Mouse (Mus musculus) heart, embryonic 10.5 days (tissue): ENCODE results near the gene Hoxb5. TPM values are rescaled to one million over a fixed set of nuclear protein-coding genes. Genes with fewer than 3 reads are reported as not detected.

Source experiments
- DNase-seq: peaks from one replicate; pipeline ENCODE4 v3.0.0-alpha.2; 2017; ENCODE audit warnings: low spot score
- H3K27ac ChIP-seq: fragments of 300-500 bp; sonication (generic); 2 replicates; pipeline ENCODE4 v1.5.1; 2016; ENCODE audit warnings: mild to moderate bottlenecking
- H3K27me3 ChIP-seq: fragments of 300-500 bp; sonication (generic); 2 replicates; pipeline ENCODE4 v1.6.1; 2016; ENCODE audit warnings: mild to moderate bottlenecking; ENCODE audit not compliant: poor library complexity, insufficient read depth, severe bottlenecking
- H3K36me3 ChIP-seq: fragments of 300-500 bp; sonication (generic); 2 replicates; pipeline ENCODE4 v1.6.1; 2016; ENCODE audit warnings: mild to moderate bottlenecking, moderate library complexity
- H3K4me1 ChIP-seq: fragments of 300-500 bp; sonication (generic); 2 replicates; pipeline ENCODE4 v1.6.1; 2016; ENCODE audit warnings: mild to moderate bottlenecking
- H3K4me3 ChIP-seq: fragments of 300-500 bp; sonication (generic); 2 replicates; pipeline ENCODE4 v1.5.1; 2016; ENCODE audit warnings: mild to moderate bottlenecking, moderate library complexity
- H3K9me3 ChIP-seq: fragments of 300-500 bp; sonication (generic); 2 replicates; pipeline ENCODE4 v1.6.1; 2016; ENCODE audit warnings: mild to moderate bottlenecking, moderate library complexity
- WGBS: fragments of 180-500 bp; shearing (Covaris S2); methylation state at CpG from one replicate; pipeline ENCODE4 v1.1.7; 2016; 5-methylcytosine and 5-hydroxymethylcytosine counted together
- microRNA counts: library from miRNA; unstranded; fragments of <30 nt; microRNA quantifications from one replicate; lab custom pipeline; 2017
- microRNA-seq: library from miRNA; unstranded; fragments of <30 nt; microRNA quantifications from one replicate; pipeline ENCODE4, GENCODE M21; 2017
- polyA plus RNA-seq: library from polyadenylated mRNA; unstranded; fragments of >200 nt; fragmentation: Nextera tagmentation; extraction: Ambion mirVana; gene quantifications from 2 replicates; pipeline ENCODE4 v1.2.1, GENCODE M21; 2016

Hoxb5 gene
- polyA plus RNA-seq, 1 experiment from 2014 or later = 5.2 TPM

DNA sequence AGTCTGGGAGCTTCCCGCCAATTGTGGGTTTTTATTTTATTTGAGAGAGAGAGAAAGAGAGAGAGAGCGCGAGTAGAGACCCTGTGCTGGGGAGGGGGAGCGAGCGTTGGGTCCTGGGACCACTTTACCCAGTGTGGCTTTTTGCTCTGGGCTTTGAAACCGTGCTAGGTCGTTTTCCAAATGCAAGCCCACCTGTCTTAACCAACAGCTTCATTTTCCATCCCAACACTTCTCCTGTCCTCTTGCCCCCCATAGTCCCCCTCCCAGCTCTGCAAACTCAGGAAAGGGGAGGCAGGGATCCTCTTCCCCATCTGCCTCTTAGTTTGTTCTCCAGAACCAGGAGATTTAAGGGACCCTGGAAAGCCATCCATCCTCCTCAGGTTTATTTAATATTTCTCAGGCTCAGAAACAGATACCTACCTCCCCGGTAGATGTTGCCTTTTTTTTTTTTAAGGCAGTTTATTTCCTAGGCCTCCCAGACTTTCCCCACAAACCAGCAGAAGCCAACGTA lies 51.7 kb downstream of the Hoxb5 start:
- 11% methylated on average over 9 of the region's 9 CpGs for WGBS
- Histone ChIP-seq H3K27me3 (peaks cover 86% of the 10 kb centered on the region), H3K36me3 (no peaks in the 10 kb centered on the region), H3K4me3 (peak overlapping the region; percentile 78), H3K4me1 (peaks cover 40% of the 10 kb centered on the region), H3K9me3 (no peaks in the 10 kb centered on the region), H3K27ac (peak overlapping the region; percentile 95)
- DNase-seq = no peak

MicroRNA genes within 50 kb of the gene (microRNA counts, 519-probe panel; counts per million panel counts)
- microRNA mmu-miR-10a (lab: Ali Mortazavi, UCI) = 5,279 counts per million, percentile 45 among the panel's probes with 10 or more counts
- not detected for microRNA mmu-miR-196a (lab: Ali Mortazavi, UCI)

Small RNA genes within 50 kb of the gene (microRNA-seq; reads per million reads assigned to microRNA genes)
- gene Mir10a (1,347 reads per million, percentile 81 among the genes with 10 or more reads in this experiment), gene Mir196a-1 (1.0 reads per million)

Other genes starting within 250 kb of the Hoxb5 start
- gene Ube2z, start 237.9 kb upstream of the Hoxb5 start, polyA plus RNA-seq = 35.2 and 44.4 TPM in 2 replicates
- gene Atp5g1, start 227.7 kb upstream of the Hoxb5 start, polyA plus RNA-seq = 1,240 and 1,624 TPM in 2 replicates
- 0.13 TPM in 1 of 2 replicates, not detected in the other for gene Calcoco2, start 191.4 kb upstream of the Hoxb5 start, polyA plus RNA-seq
- not detected in 2 replicates for gene Ttll6, start 169.6 kb upstream of the Hoxb5 start, polyA plus RNA-seq
- gene Hoxb13, start 109.0 kb upstream of the Hoxb5 start, polyA plus RNA-seq = not detected in 2 replicates
- gene Hoxb9, start 31.9 kb upstream of the Hoxb5 start, polyA plus RNA-seq = 0.75 TPM in 1 of 2 replicates, not detected in the other
- gene Hoxb8, start 21.4 kb upstream of the Hoxb5 start, polyA plus RNA-seq = 0.30 TPM in 1 of 2 replicates, not detected in the other
- 0.11 and 1.3 TPM in 2 replicates for gene Hoxb7, start 16.7 kb upstream of the Hoxb5 start, polyA plus RNA-seq
- 0.42 and 2.2 TPM in 2 replicates for gene Hoxb6, start 10.9 kb upstream of the Hoxb5 start, polyA plus RNA-seq
- 0.31 and 2.0 TPM in 2 replicates for gene Hoxb4, start 14.9 kb downstream of the Hoxb5 start, polyA plus RNA-seq
- 0.42 and 1.8 TPM in 2 replicates for gene Hoxb3, start 20.0 kb downstream of the Hoxb5 start, polyA plus RNA-seq
- gene Hoxb2, start 47.2 kb downstream of the Hoxb5 start, polyA plus RNA-seq = 5.7 and 27.6 TPM in 2 replicates
- gene Hoxb1, start 62.4 kb downstream of the Hoxb5 start, polyA plus RNA-seq = 0.20 and 3.3 TPM in 2 replicates
- gene Skap1, start 161.3 kb downstream of the Hoxb5 start, polyA plus RNA-seq = 0.30 and 0.69 TPM in 2 replicates